Mouse (Mus musculus) granulocyte monocyte progenitor cell, adult 5-6 weeks (primary cell): Measurements from ENCODE around the gene Nemp1. TPM values are rescaled to one million over a fixed set of nuclear protein-coding genes. Genes with fewer than 3 reads are reported as not detected.

Source experiments
- ATAC-seq: replicated peaks from 2 replicates; pipeline ENCODE4 v1.8.0; 2016; ENCODE audit warnings: mild to moderate bottlenecking, moderate TSS enrichment, inconsistent platforms; ENCODE audit not compliant: poor library complexity, severe bottlenecking
- total RNA-seq, 2 experiments: library from RNA; stranded (forward) in 1 of 2; stranded (reverse) in 1 of 2; fragments of 200-712, 200-1000 nt in 1 of 2; fragments of >200 nt in 1 of 2; fragmentation: Nextera tagmentation in 1 of 2; gene quantifications; 2 replicates each; pipeline ENCODE4 v1.2.3; 2014 to 2017

The Nemp1 gene
- total RNA-seq, 2 experiments from 2014 or later: 14.7 to 21.7 TPM

- ATAC-seq: peak; percentile 29; the same call in 1 of the 2 replicates
Observed at GRCm38 (mm10) chr10:127748847-127749612, 82.3 kb downstream of the Nemp1 start.

- ATAC-seq: no peak
Observed at GRCm38 (mm10) chr10:127750136-127750777, 83.6 kb downstream of the Nemp1 start.

Other genes with a start within 250 kb of the Nemp1 start
- 0.90 TPM in 1 of 2 replicates, not detected in the other for gene Stac3, start 165.2 kb upstream of the Nemp1 start, total RNA-seq (2014; fragmentation: Nextera tagmentation)
- 0.13 and 0.26 TPM in 2 replicates for gene Stac3, start 165.2 kb upstream of the Nemp1 start, total RNA-seq (2017)
- gene Ndufa4l2, start 151.9 kb upstream of the Nemp1 start, total RNA-seq (2014; fragmentation: Nextera tagmentation): 1.2 TPM in 1 of 2 replicates, not detected in the other
- not detected in 2 replicates for gene Ndufa4l2, start 151.9 kb upstream of the Nemp1 start, total RNA-seq (2017)
- 126 and 187 TPM in 2 replicates for gene Shmt2, start 144.5 kb upstream of the Nemp1 start, total RNA-seq (2014; fragmentation: Nextera tagmentation)
- 102 and 103 TPM in 2 replicates for gene Shmt2, start 144.5 kb upstream of the Nemp1 start, total RNA-seq (2017)
- not detected in 2 replicates for gene Nxph4, start 132.3 kb upstream of the Nemp1 start, total RNA-seq (2014; fragmentation: Nextera tagmentation)
- gene Nxph4, start 132.3 kb upstream of the Nemp1 start, total RNA-seq (2017): not detected in 2 replicates
- 13.9 and 15.0 TPM in 2 replicates for gene Lrp1, start 45.8 kb upstream of the Nemp1 start, total RNA-seq (2014; fragmentation: Nextera tagmentation)
- 5.7 and 18.1 TPM in 2 replicates for gene Lrp1, start 45.8 kb upstream of the Nemp1 start, total RNA-seq (2017)
- 71.6 and 82.1 TPM in 2 replicates for gene Stat6, start 23.9 kb upstream of the Nemp1 start, total RNA-seq (2014; fragmentation: Nextera tagmentation)
- gene Stat6, start 23.9 kb upstream of the Nemp1 start, total RNA-seq (2017): 46.0 and 67.5 TPM in 2 replicates
- gene Nab2, start 1.7 kb downstream of the Nemp1 start, total RNA-seq (2014; fragmentation: Nextera tagmentation): 7.3 and 11.4 TPM in 2 replicates
- gene Nab2, start 1.7 kb downstream of the Nemp1 start, total RNA-seq (2017): 2.6 and 4.7 TPM in 2 replicates
- not detected in 2 replicates for gene Myo1a, start 38.3 kb downstream of the Nemp1 start, total RNA-seq (2014; fragmentation: Nextera tagmentation)
- gene Myo1a, start 38.3 kb downstream of the Nemp1 start, total RNA-seq (2017): not detected in 2 replicates
- not detected in 2 replicates for gene Tac2, start 57.6 kb downstream of the Nemp1 start, total RNA-seq (2014; fragmentation: Nextera tagmentation)
- not detected in 2 replicates for gene Tac2, start 57.6 kb downstream of the Nemp1 start, total RNA-seq (2017)
- 6.7 and 7.2 TPM in 2 replicates for gene Zbtb39, start 72.6 kb downstream of the Nemp1 start, total RNA-seq (2014; fragmentation: Nextera tagmentation)
- 2.6 and 3.6 TPM in 2 replicates for gene Zbtb39, start 72.6 kb downstream of the Nemp1 start, total RNA-seq (2017)
- not detected in 2 replicates for gene Gpr182, start 84.8 kb downstream of the Nemp1 start, total RNA-seq (2014; fragmentation: Nextera tagmentation)
- gene Gpr182, start 84.8 kb downstream of the Nemp1 start, total RNA-seq (2017): not detected in 2 replicates
- gene Rdh1, start 92.8 kb downstream of the Nemp1 start, total RNA-seq (2014; fragmentation: Nextera tagmentation): not detected in 2 replicates
- not detected in 2 replicates for gene Rdh1, start 92.8 kb downstream of the Nemp1 start, total RNA-seq (2017)
- gene Rdh16f1, start 92.9 kb downstream of the Nemp1 start, total RNA-seq (2014; fragmentation: Nextera tagmentation): not detected in 2 replicates
- gene Rdh16f1, start 92.9 kb downstream of the Nemp1 start, total RNA-seq (2017): not detected in 2 replicates
- gene Rdh9, start 109.5 kb downstream of the Nemp1 start, total RNA-seq (2014; fragmentation: Nextera tagmentation): not detected in 2 replicates
- gene Rdh9, start 109.5 kb downstream of the Nemp1 start, total RNA-seq (2017): not detected in 2 replicates
- not detected in 2 replicates for gene Rdh16, start 134.3 kb downstream of the Nemp1 start, total RNA-seq (2014; fragmentation: Nextera tagmentation)
- gene Rdh16, start 134.3 kb downstream of the Nemp1 start, total RNA-seq (2017): not detected in 2 replicates
- not detected in 2 replicates for gene Rdh19, start 183.0 kb downstream of the Nemp1 start, total RNA-seq (2014; fragmentation: Nextera tagmentation)
- not detected in 2 replicates for gene Rdh19, start 183.0 kb downstream of the Nemp1 start, total RNA-seq (2017)
- gene Rdh16f2, start 199.6 kb downstream of the Nemp1 start, total RNA-seq (2014; fragmentation: Nextera tagmentation): not detected in 2 replicates
- not detected in 2 replicates for gene Rdh16f2, start 199.6 kb downstream of the Nemp1 start, total RNA-seq (2017)
- gene Rdh7, start 221.9 kb downstream of the Nemp1 start, total RNA-seq (2014; fragmentation: Nextera tagmentation): not detected in 2 replicates
- gene Rdh7, start 221.9 kb downstream of the Nemp1 start, total RNA-seq (2017): not detected in 2 replicates
- not detected in 2 replicates for gene Sdr9c7, start 231.6 kb downstream of the Nemp1 start, total RNA-seq (2014; fragmentation: Nextera tagmentation)
- gene Sdr9c7, start 231.6 kb downstream of the Nemp1 start, total RNA-seq (2017): not detected in 2 replicates